7 mouse cellular contexts compared by ENCODE assay signal in the genomic region with DNA sequence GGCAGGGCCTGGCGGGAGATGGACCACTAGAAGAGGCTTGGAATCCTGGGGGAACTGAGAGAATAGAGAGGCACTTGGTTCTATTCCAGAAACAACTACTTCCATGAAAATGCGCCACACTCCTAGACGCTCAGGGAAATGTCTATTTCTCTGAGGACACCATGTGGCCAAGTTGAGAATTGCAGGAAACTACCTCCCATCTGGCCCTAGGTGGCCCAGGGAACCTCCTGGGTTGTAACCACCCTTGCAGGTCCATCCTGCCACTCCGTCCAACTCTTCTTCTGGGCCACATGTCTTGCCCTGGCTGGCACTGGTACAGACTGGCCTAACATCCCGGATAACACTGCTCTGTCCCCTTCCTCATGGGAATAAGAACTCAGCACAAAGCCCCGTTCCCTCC. TPM values are rescaled to one million over a fixed set of nuclear protein-coding genes. Genes with fewer than 3 reads are reported as not detected.
A peak's percentile ranks its signal among the peaks of the same experiment; 100 is the strongest.
DNase-seq lines count a peak whose midpoint lies in the region; ATAC-seq lines count a peak whose summit lies in the region.

No protein-coding gene starts in this region.

- no peaks in the 10 kb centered on the region for H3K36me3 ChIP-seq in intestine, embryonic 14.5 days (ENCODE audit: control insufficient read depth, insufficient read depth, low read length)
- H3K36me3 ChIP-seq in midbrain, embryonic 10.5 days, result no peaks in the 10 kb centered on the region

- peaks cover 7% of the 10 kb centered on the region for H3K27me3 ChIP-seq in intestine, embryonic 14.5 days (replicated peaks; ENCODE audit: control insufficient read depth, insufficient read depth, low read length)
- H3K27me3 ChIP-seq in midbrain, embryonic 10.5 days (ENCODE audit: low read depth, poor library complexity, severe bottlenecking), result peaks cover 47% of the 10 kb centered on the region

- no peak overlapping the region for H3K4me2 ChIP-seq in intestine, embryonic 14.5 days (ENCODE audit: low read length)

- no peaks in the 10 kb centered on the region for H3K9me3 ChIP-seq in intestine, embryonic 14.5 days (ENCODE audit: control insufficient read depth, low read length)
- no peaks in the 10 kb centered on the region for H3K9me3 ChIP-seq in midbrain, embryonic 10.5 days (replicated peaks)

- no peak overlapping the region for H3K9ac ChIP-seq in intestine, embryonic 14.5 days (ENCODE audit: low read length)

- no peak overlapping the region for H3K4me3 ChIP-seq in intestine, embryonic 14.5 days (ENCODE audit: low read depth, low read length)
- H3K4me3 ChIP-seq in midbrain, embryonic 10.5 days, result no peak overlapping the region

- no peak overlapping the region for H3K27ac ChIP-seq in intestine, embryonic 14.5 days (ENCODE audit: low read depth)
- no peak overlapping the region for H3K27ac ChIP-seq in midbrain, embryonic 10.5 days (replicated peaks)

- H3K4me1 ChIP-seq in intestine, embryonic 14.5 days (replicated peaks; ENCODE audit: control insufficient read depth, insufficient read depth, low read length), result no peaks in the 10 kb centered on the region
- H3K4me1 ChIP-seq in midbrain, embryonic 10.5 days, result peaks cover 19% of the 10 kb centered on the region

- peak; percentile 43 for ATAC-seq in activated CD4-positive, CD25-positive, alpha-beta regulatory T cell, adult 4 months
- peak; percentile 56 for ATAC-seq in intestine, embryonic 14.5 days (replicated peaks; ENCODE audit: low FRiP score, low TSS enrichment, low read depth)

- 21% methylated on average over 6 of the region's 6 CpGs for WGBS in intestine, embryonic 14.5 days
- 22% methylated on average over 6 of the region's 6 CpGs for WGBS in midbrain, embryonic 10.5 days

- DNase-seq in cerebellum, adult 8-10 months, result peak; percentile 63
- DNase-seq in frontal cortex, postnatal 25 days (ENCODE audit: low spot score in 2 of 2), result peak; percentile 42 to 62
- DNase-seq in intestine, embryonic 14.5 days (ENCODE audit: low spot score), result peak; percentile 86
- peak; percentile 26 to 42 for DNase-seq in left cerebral cortex, adult 8-10 months (ENCODE audit: low spot score in 2 of 2)
- peak; percentile 60 for DNase-seq in midbrain, embryonic 10.5 days (ENCODE audit: low spot score)
- DNase-seq in right cerebral cortex, postnatal 4 days, result peak; percentile 67

RNA-seq across cellular contexts. Expression of gene Mesp1, which starts 7.3 kb away (rescaled TPM):
- not detected for polyA plus RNA-seq in activated CD4-positive, CD25-positive, alpha-beta regulatory T cell, adult 4 months (2017; shearing (Covaris generic))
- polyA plus RNA-seq in intestine, embryonic 14.5 days (2014; fragmentation: Nextera tagmentation; extraction: Ambion mirVana), result 0.13 and 0.19 TPM in 2 replicates
- under 1 TPM in 1 of 4 experiments, not detected in 3; 0.30 TPM for total RNA-seq in left cerebral cortex, adult 8-10 months (2022)
- polyA plus RNA-seq in midbrain, embryonic 10.5 days (2016; fragmentation: Nextera tagmentation; extraction: Ambion mirVana), result 0.12 TPM in 1 of 2 replicates, not detected in the other

RNA-seq across cellular contexts. Expression of gene Mesp2, which starts 24.2 kb away (rescaled TPM):
- polyA plus RNA-seq in activated CD4-positive, CD25-positive, alpha-beta regulatory T cell, adult 4 months (2017; shearing (Covaris generic)), result not detected
- polyA plus RNA-seq in intestine, embryonic 14.5 days (2014; fragmentation: Nextera tagmentation; extraction: Ambion mirVana), result 1.1 and 1.5 TPM in 2 replicates
- total RNA-seq in left cerebral cortex, adult 8-10 months (2022), result 1 to 10 TPM; 1.1 to 2.4 (median 1.7) TPM
- polyA plus RNA-seq in midbrain, embryonic 10.5 days (2016; fragmentation: Nextera tagmentation; extraction: Ambion mirVana), result 0.53 and 0.61 TPM in 2 replicates

RNA-seq across cellular contexts. Expression of gene Wdr93, which starts 43.3 kb away (rescaled TPM):
- polyA plus RNA-seq in activated CD4-positive, CD25-positive, alpha-beta regulatory T cell, adult 4 months (2017; shearing (Covaris generic)), result under 1 TPM in 1 of 2 experiments, not detected in 1; 0.27 TPM
- 0.18 and 0.23 TPM in 2 replicates for polyA plus RNA-seq in intestine, embryonic 14.5 days (2014; fragmentation: Nextera tagmentation; extraction: Ambion mirVana)
- total RNA-seq in left cerebral cortex, adult 8-10 months (2022), result under 1 TPM; 0.18 to 0.61 (median 0.34) TPM
- polyA plus RNA-seq in midbrain, embryonic 10.5 days (2016; fragmentation: Nextera tagmentation; extraction: Ambion mirVana), result 0.12 and 0.22 TPM in 2 replicates

RNA-seq across cellular contexts. Expression of gene Pex11a, which starts 43.4 kb away (rescaled TPM):
- polyA plus RNA-seq in activated CD4-positive, CD25-positive, alpha-beta regulatory T cell, adult 4 months (2017; shearing (Covaris generic)), result 1 to 10 TPM; 2.6 to 2.7 TPM
- 9.0 and 9.3 TPM in 2 replicates for polyA plus RNA-seq in intestine, embryonic 14.5 days (2014; fragmentation: Nextera tagmentation; extraction: Ambion mirVana)
- total RNA-seq in left cerebral cortex, adult 8-10 months (2022), result 10 to 100 TPM in 1 of 4 experiments, 1 to 10 TPM in 3; 9.4 to 10.7 (median 9.9) TPM
- 9.0 and 9.3 TPM in 2 replicates for polyA plus RNA-seq in midbrain, embryonic 10.5 days (2016; fragmentation: Nextera tagmentation; extraction: Ambion mirVana)

RNA-seq across cellular contexts. Expression of gene Plin1, which starts 53.6 kb away (rescaled TPM):
- not detected for polyA plus RNA-seq in activated CD4-positive, CD25-positive, alpha-beta regulatory T cell, adult 4 months (2017; shearing (Covaris generic))
- not detected in 2 replicates for polyA plus RNA-seq in intestine, embryonic 14.5 days (2014; fragmentation: Nextera tagmentation; extraction: Ambion mirVana)
- under 1 TPM in 3 of 4 experiments, not detected in 1; 0.18 to 0.23 (median 0.23) TPM for total RNA-seq in left cerebral cortex, adult 8-10 months (2022)
- 0.04 and 0.10 TPM in 2 replicates for polyA plus RNA-seq in midbrain, embryonic 10.5 days (2016; fragmentation: Nextera tagmentation; extraction: Ambion mirVana)

Comparison
In these comparisons a context has a peak if more than half of its experiments do, and no peak if none do; other contexts are left out.
1. DNase-seq: peak in every context shown above with its lines; median percentile 86 in intestine, embryonic 14.5 days; 67 in right cerebral cortex, postnatal 4 days; 63 in cerebellum, adult 8-10 months; 60 in midbrain, embryonic 10.5 days; 52 in frontal cortex, postnatal 25 days; 34 in left cerebral cortex, adult 8-10 months.